Comparison of ENCODE assay signal across 8 mouse cellular contexts in the genomic region with DNA sequence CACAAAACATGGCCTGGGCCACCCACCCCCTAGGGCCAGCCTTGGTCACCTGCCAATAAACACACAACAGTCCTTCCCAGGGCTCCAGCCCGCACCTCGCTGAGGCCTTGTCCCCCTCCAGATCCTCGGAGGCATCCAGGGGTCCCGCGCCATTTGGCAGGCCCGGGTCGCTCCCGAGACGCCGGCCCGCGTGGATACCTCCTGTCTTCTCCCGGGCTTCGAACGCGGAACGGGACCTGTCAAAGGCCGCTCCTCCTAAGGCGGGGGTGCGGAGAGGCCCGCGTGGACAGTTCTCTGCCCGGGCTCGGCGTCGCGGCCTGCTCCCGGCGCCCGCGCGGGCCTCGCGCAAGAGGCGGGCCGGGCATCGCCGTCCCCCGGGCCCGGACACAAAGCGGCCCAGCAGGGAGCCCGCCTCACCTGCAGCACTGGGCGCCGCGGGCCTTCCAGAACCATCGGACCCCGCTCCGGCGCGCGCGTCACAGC. TPM values are rescaled to one million over a fixed set of nuclear protein-coding genes. Genes with fewer than 3 reads are reported as not detected.
DNase-seq lines count a peak whose midpoint lies in the region; ATAC-seq and TF ChIP-seq lines count a peak whose summit lies in the region.

No protein-coding gene starts in this region.

- H3K4me3 ChIP-seq in forebrain, embryonic 11.5 days (ENCODE audit: low read depth, low read length), result peak overlapping the region; percentile 87
- peak overlapping the region; percentile 68 for H3K4me3 ChIP-seq in hindbrain, embryonic 15.5 days
- peak overlapping the region; percentile 85 for H3K4me3 ChIP-seq in liver, embryonic 13.5 days (replicated peaks)
- H3K4me3 ChIP-seq in neural tube, embryonic 14.5 days (ENCODE audit: low read depth, low read length), result peak overlapping the region; percentile 89

- peaks cover 7% of the 10 kb centered on the region for H3K4me1 ChIP-seq in forebrain, embryonic 11.5 days (replicated peaks; ENCODE audit: control insufficient read depth, insufficient read depth, low read length)
- peaks cover 47% of the 10 kb centered on the region for H3K4me1 ChIP-seq in hindbrain, embryonic 15.5 days (replicated peaks)
- peaks cover 52% of the 10 kb centered on the region for H3K4me1 ChIP-seq in liver, embryonic 13.5 days (replicated peaks)
- peaks cover 22% of the 10 kb centered on the region for H3K4me1 ChIP-seq in neural tube, embryonic 14.5 days (ENCODE audit: control insufficient read depth, insufficient read depth, low read length)

- peak overlapping the region; percentile 93 for H3K9ac ChIP-seq in forebrain, embryonic 11.5 days (ENCODE audit: low read length)
- peak overlapping the region; percentile 85 for H3K9ac ChIP-seq in hindbrain, embryonic 15.5 days
- H3K9ac ChIP-seq in liver, embryonic 13.5 days, result peak overlapping the region; percentile 90
- H3K9ac ChIP-seq in neural tube, embryonic 14.5 days (replicated peaks; ENCODE audit: low read depth, low read length), result peak overlapping the region; percentile 97

- TF ChIP-seq POLR2A in brain, embryonic 14.5 days (IDR thresholded peaks at IDR 0.05; ENCODE audit: borderline replicate concordance, extremely low read depth, insufficient read depth, insufficient read length, poor library complexity, severe bottlenecking), result no peak

- peak; percentile 42 for DNase-seq in ovary, postnatal 10 days (ENCODE audit: low spot score)
- DNase-seq in ovary, adult 18-20 months (ENCODE audit: low spot score), result no peak
- DNase-seq in brain, embryonic 14.5 days (ENCODE audit: low read depth), result peak; percentile 51
- DNase-seq in forebrain, embryonic 11.5 days (ENCODE audit: low spot score), result peak; percentile 79
- DNase-seq in liver, embryonic 13.5 days, result no peak
- DNase-seq in urinary bladder, postnatal 10 days (ENCODE audit: low spot score), result no peak

- H3K36me3 ChIP-seq in forebrain, embryonic 11.5 days (ENCODE audit: control insufficient read depth, insufficient read depth, low read length), result no peaks in the 10 kb centered on the region
- H3K36me3 ChIP-seq in hindbrain, embryonic 15.5 days, result no peaks in the 10 kb centered on the region
- H3K36me3 ChIP-seq in liver, embryonic 13.5 days, result peaks cover 9% of the 10 kb centered on the region
- H3K36me3 ChIP-seq in neural tube, embryonic 14.5 days (ENCODE audit: control insufficient read depth, insufficient read depth, low read length), result no peaks in the 10 kb centered on the region

- ATAC-seq in forebrain, embryonic 11.5 days (replicated peaks; ENCODE audit: low FRiP score), result peak; percentile 62
- ATAC-seq in hindbrain, embryonic 15.5 days (ENCODE audit: low FRiP score, low read depth), result peak; percentile 43
- peak; percentile 48; the same call in 1 of the 2 replicates for ATAC-seq in liver, embryonic 13.5 days (ENCODE audit: low read depth)
- ATAC-seq in neural tube, embryonic 14.5 days (ENCODE audit: low read depth), result peak; percentile 56

- peak overlapping the region; percentile 77 for H3K27ac ChIP-seq in forebrain, embryonic 11.5 days (ENCODE audit: low read depth, low read length)
- peak overlapping the region; percentile 92 for H3K27ac ChIP-seq in hindbrain, embryonic 15.5 days (replicated peaks)
- peak overlapping the region; percentile 83 for H3K27ac ChIP-seq in liver, embryonic 13.5 days
- H3K27ac ChIP-seq in neural tube, embryonic 14.5 days (ENCODE audit: low read depth, low read length), result peak overlapping the region; percentile 90

- H3K9me3 ChIP-seq in forebrain, embryonic 11.5 days (ENCODE audit: control insufficient read depth, low read length), result no peaks in the 10 kb centered on the region
- H3K9me3 ChIP-seq in hindbrain, embryonic 15.5 days, result no peaks in the 10 kb centered on the region
- H3K9me3 ChIP-seq in liver, embryonic 13.5 days (replicated peaks), result no peaks in the 10 kb centered on the region
- no peaks in the 10 kb centered on the region for H3K9me3 ChIP-seq in neural tube, embryonic 14.5 days (ENCODE audit: control insufficient read depth, low read length)

- peak overlapping the region; percentile 84 for H3K4me2 ChIP-seq in forebrain, embryonic 11.5 days (ENCODE audit: low read depth, low read length, severe bottlenecking)
- peak overlapping the region; percentile 65 for H3K4me2 ChIP-seq in hindbrain, embryonic 15.5 days
- H3K4me2 ChIP-seq in liver, embryonic 13.5 days, result peak overlapping the region; percentile 94
- peak overlapping the region; percentile 91 for H3K4me2 ChIP-seq in neural tube, embryonic 14.5 days (ENCODE audit: low read depth, low read length)

- H3K27me3 ChIP-seq in forebrain, embryonic 11.5 days (ENCODE audit: control insufficient read depth, insufficient read depth, low read length), result no peaks in the 10 kb centered on the region; the same call in 1 of the 2 replicates
- H3K27me3 ChIP-seq in hindbrain, embryonic 15.5 days, result no peaks in the 10 kb centered on the region
- H3K27me3 ChIP-seq in liver, embryonic 13.5 days, result no peaks in the 10 kb centered on the region
- H3K27me3 ChIP-seq in neural tube, embryonic 14.5 days (ENCODE audit: control insufficient read depth, insufficient read depth, low read length), result no peaks in the 10 kb centered on the region

- 0% methylated on average over 32 of the region's 52 CpGs for WGBS in forebrain, embryonic 11.5 days
- WGBS in hindbrain, embryonic 15.5 days, result 0% methylated on average over 52 of the region's 52 CpGs
- under 1% methylated on average over 52 of the region's 52 CpGs for WGBS in liver, embryonic 13.5 days (ENCODE audit: insufficient replicate concordance)
- WGBS in neural tube, embryonic 14.5 days, result under 1% methylated on average over 37 of the region's 52 CpGs

- no peak for TF ChIP-seq CTCF in brain, embryonic 14.5 days (IDR thresholded peaks at IDR 0.05; ENCODE audit: borderline replicate concordance, extremely low read depth, insufficient read depth, insufficient read length)

RNA-seq across cellular contexts. Expression of gene Dicer1, which starts 0.4 kb away (rescaled TPM):
- polyA plus RNA-seq in brain, embryonic 14.5 days (2012; rRNA removed), result 29.5 and 43.0 TPM in 2 replicates
- polyA plus RNA-seq in forebrain, embryonic 11.5 days (2014; fragmentation: Nextera tagmentation; extraction: Ambion mirVana), result 33.5 and 39.2 TPM in 2 replicates
- 36.0 and 38.2 TPM in 2 replicates for polyA plus RNA-seq in hindbrain, embryonic 15.5 days (2015; fragmentation: Nextera tagmentation; extraction: Ambion mirVana)
- polyA plus RNA-seq in liver, embryonic 13.5 days (2015; fragmentation: Nextera tagmentation; extraction: Ambion mirVana), result 14.5 and 15.8 TPM in 2 replicates
- polyA plus RNA-seq in neural tube, embryonic 14.5 days (2014; fragmentation: Nextera tagmentation; extraction: Ambion mirVana), result 30.4 and 38.6 TPM in 2 replicates

Comparison
In these comparisons a context has a peak if more than half of its experiments do, and no peak if none do; other contexts are left out.
1. DNase-seq: peak in ovary, postnatal 10 days (single experiment), brain, embryonic 14.5 days (single experiment) and forebrain, embryonic 11.5 days (single experiment); none in ovary, adult 18-20 months (single experiment), liver, embryonic 13.5 days (single experiment) and urinary bladder, postnatal 10 days (single experiment).
2. Peak in every context shown above with its lines, with median percentiles within 50 percentile points of each other: ATAC-seq, H3K27ac ChIP-seq, H3K4me2 ChIP-seq, H3K4me3 ChIP-seq and H3K9ac ChIP-seq.